Mouse (Mus musculus) liver, adult (tissue): Measurements from ENCODE around the gene Naa15.
A peak's percentile ranks its signal among the peaks of the same experiment; 100 is the strongest.

Experiments used
- GATA4 ChIP-seq: IDR thresholded peaks from 2 replicates; pipeline ENCODE4 v1.6.1; 2014; ENCODE audit warnings: mild to moderate bottlenecking, low read length; ENCODE audit not compliant: insufficient replicate concordance

Naa15 gene

DNA sequence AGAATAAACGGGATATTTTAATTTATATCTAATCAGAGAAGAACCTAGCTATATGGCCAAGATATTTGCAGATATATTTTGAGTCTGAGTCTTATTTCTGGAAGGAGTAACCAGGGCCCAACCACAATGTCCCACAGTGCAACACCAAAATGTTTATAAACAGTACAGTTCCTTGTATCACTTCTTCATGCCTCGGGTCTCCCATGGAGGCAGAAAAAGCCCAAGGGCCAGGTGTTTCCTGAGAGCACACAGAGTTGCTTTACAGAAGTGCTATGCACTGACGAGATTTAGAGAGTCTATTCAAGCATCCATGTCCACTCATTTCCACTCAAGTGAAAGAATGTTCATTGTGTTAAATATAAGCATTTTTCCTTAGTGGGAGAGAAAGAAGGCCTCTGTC lies 66.9 kb downstream of the Naa15 start:
- no peak for TF ChIP-seq GATA4

DNA sequence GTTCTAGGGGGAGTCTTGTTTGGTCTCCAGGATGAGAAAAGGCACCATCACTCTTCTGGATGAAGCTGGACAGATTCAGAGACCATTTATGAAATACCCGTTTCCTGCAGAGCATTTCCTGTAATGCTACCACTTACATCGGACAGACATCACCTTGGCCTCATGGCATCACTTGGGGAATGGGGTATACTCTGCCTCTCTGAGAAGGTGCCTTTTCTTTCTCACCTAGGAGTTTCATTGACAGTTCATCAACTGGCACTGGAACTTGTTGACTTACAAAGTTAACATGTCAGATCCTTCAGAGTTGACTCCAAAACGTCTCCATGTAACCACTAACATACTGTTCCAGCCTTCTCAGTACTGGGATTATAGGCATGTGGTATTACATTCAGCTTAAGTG lies 67.8 kb downstream of the Naa15 start:
- no peak for TF ChIP-seq GATA4

GRCm38 (mm10) chr3:51483741-51484359 lies 68.9 kb downstream of the Naa15 start, which contains the start of gene Rab33b:
Rab33b (plus strand) TSS chr3:51483920.
- TF ChIP-seq GATA4, result no peak; the same call in 1 of the 2 replicates

DNA sequence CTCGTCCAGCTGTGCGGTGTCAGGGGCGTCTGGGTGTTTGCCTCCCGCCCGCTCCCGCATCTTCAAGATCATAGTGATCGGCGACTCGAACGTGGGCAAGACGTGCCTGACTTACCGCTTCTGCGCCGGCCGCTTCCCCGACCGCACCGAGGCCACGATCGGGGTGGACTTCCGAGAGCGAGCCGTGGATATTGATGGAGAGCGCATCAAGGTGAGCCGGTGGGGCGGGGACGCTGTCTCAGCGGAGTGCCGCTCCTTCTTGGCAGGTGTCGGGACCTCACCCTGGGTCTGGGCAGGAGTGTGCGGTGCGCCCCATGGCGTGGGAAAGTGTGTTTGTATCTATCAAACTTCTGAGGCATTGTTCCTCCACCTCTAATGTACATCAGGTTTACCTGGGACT lies 69.4 kb downstream of the Naa15 start:
- no peak for TF ChIP-seq GATA4

DNA sequence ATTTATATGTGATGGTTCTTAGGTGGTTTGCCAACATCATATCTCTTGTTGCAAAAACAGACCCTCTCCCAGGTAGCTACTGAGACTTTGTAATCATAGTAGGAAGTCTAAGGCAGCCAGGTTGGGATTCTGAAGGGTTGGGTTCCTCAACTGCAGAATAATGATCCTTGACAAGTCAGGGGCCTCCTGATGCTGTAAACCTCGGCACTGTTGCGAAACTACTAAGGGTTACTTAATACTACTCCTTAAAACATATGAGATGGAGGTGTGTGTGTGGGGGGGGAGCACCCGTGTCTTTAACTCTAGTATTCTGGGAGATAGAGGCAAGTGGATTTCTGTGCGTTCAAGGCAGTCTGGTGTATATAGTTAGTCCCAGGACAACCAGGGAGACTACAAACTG lies 70.4 kb downstream of the Naa15 start:
- TF ChIP-seq GATA4, result no peak

DNA sequence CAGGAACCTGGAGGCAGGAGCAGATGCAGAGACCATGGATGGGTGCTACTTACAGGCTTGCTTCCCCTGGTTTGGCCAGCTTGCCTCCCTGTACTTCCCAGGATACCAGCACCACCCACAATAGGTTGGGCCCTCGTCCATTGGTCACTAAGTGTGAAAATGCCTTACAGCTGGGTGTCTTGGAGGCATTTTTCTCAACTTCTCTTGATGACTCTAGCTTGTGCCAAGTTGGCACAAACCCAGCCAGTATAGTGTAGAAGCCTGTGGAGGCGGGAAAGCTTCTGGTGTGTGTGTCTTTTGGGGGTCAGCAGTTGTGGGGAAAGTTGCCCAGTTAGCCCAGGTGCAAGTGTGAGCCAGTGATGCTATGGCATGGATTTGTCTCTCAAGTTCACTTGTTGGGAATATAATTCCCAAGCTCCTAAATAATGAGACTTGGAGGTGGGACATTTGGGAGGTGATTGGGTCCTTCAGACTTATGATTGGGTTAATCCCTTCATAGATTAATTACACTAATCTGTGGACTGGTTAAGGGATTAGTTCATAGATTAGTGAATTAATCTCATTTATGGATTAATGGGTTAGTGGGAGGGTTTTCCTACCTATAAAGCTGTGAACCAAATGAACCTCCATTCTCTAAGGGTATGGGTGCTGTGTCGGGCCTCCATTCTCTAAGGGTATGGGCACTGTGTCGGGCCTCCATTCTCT lies 71.7 kb downstream of the Naa15 start:
- TF ChIP-seq GATA4, result no peak

- no peak for TF ChIP-seq GATA4
Measured at GRCm38 (mm10) chr3:51490088-51490753, 75.3 kb downstream of the Naa15 start.

GRCm38 (mm10) chr3:51493272-51493838 lies 78.4 kb downstream of the Naa15 start:
- TF ChIP-seq GATA4, result no peak

GRCm38 (mm10) chr3:51494466-51494865 lies 79.5 kb downstream of the Naa15 start:
- TF ChIP-seq GATA4, result no peak

DNA sequence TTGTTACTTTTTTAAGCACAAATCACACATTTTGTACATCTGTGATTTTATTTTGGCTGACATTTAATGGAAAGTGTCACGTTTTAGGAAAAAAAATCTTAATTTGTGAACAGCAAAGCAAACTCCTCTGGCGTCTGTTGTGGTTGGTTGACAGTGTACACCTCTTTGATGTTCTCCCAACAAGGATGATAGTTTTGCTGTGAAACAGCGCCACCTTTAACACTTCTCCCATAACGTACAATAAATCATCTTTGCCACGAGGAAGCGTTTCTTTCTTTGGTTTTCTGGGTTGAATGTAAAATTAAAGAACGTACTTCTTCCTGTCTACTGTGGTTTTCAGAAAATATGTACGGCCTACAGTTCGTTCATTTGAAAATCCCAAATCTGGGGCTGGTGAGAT lies 80.7 kb downstream of the Naa15 start:
- TF ChIP-seq GATA4, result no peak

DNA sequence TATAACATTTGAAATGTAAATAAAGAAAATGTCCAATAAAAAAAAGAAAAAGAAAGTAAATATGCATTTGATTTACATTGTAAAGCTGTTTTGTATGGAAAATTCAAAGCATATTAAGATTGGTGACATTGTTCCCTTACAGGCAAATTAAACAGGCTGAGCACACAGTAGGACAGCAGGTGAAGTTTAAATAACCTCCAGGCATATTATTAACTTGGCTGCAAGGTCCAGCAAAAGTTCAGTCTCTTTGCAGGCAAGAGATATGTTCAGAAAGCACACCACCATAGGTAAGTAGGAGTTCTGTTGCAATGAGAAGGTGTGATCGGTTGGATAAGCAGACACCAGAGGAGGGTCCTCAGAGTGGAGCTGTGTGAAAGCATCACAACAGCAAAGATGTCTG lies 83.0 kb downstream of the Naa15 start:
- no peak for TF ChIP-seq GATA4

DNA sequence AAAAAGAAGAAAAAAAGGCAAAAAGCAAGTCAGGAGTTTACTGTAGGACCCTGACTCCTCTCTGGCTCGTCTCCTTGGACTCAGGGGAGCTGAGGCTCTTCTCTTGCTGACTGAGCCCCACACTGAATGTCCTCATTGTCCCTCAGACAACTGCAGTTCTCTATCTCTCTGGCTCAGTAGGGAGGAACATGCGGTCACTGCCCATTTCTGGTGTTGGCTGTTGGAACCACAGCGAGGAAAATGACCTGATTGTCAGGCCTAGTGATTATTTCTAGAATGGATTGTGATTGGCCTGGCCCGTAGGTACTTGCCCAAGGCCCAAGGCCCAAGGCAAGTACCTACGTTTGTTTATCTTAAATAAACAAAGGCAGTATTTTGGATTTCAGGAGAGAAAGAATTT lies 83.7 kb downstream of the Naa15 start:
- no peak for TF ChIP-seq GATA4

GRCm38 (mm10) chr3:51499876-51500275 lies 84.9 kb downstream of the Naa15 start:
- no peak for TF ChIP-seq GATA4

- TF ChIP-seq GATA4, result no peak
Measured at GRCm38 (mm10) chr3:51504385-51504952, 89.5 kb downstream of the Naa15 start.

- no peak for TF ChIP-seq GATA4
Measured at GRCm38 (mm10) chr3:51505465-51505864, 90.5 kb downstream of the Naa15 start.

DNA sequence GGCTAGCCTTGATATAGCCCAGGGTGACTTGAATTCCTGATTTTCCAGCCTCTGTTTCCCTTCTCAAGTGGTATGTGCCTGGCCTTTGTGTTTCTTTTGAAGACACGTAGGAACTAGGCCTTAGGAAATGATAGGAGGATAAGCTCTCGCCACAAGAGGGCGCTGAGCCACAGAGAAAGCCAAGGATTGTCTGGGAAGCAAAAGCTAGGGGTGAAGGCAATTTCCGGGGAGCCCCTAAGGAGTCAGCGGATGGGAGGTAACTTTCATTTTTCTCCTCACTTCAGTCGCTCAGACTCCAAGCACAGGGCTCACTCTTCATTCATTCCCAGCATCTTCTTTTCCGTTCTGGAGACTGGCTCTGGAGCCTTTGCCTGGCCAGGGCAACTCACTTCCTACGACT lies 96.0 kb downstream of the Naa15 start:
- TF ChIP-seq GATA4, result peak; percentile 63; the same call in 1 of the 2 replicates
